Mouse (Mus musculus) right cerebral cortex, postnatal 4 days (tissue): ENCODE measurements around the gene Pank1.

Experiments used
- DNase-seq: peaks from one replicate; pipeline ENCODE4 v3.0.0-alpha.2; 2022

Gene Pank1

GRCm38 (mm10) chr19:34819577-34820170 lies 59.6 kb downstream of the Pank1 start:
- no peak for DNase-seq

GRCm38 (mm10) chr19:34815371-34815770 lies 63.9 kb downstream of the Pank1 start:
- no peak for DNase-seq

- no peak for DNase-seq
Observed at GRCm38 (mm10) chr19:34814696-34815095, 64.6 kb downstream of the Pank1 start.

- DNase-seq, result no peak
Observed at GRCm38 (mm10) chr19:34813961-34814360, 65.3 kb downstream of the Pank1 start.

- no peak for DNase-seq
Observed at GRCm38 (mm10) chr19:34813533-34813932, 65.7 kb downstream of the Pank1 start.

- no peak for DNase-seq
Observed at GRCm38 (mm10) chr19:34812711-34813110, 66.5 kb downstream of the Pank1 start.

- no peak for DNase-seq
Observed at GRCm38 (mm10) chr19:34807173-34807572, 72.1 kb downstream of the Pank1 start.

GRCm38 (mm10) chr19:34805071-34805470 lies 74.2 kb downstream of the Pank1 start:
- DNase-seq, result no peak

GRCm38 (mm10) chr19:34804531-34804930 lies 74.7 kb downstream of the Pank1 start:
- no peak for DNase-seq

GRCm38 (mm10) chr19:34803396-34803795 lies 75.9 kb downstream of the Pank1 start:
- no peak for DNase-seq

- DNase-seq, result no peak
Observed at GRCm38 (mm10) chr19:34799644-34800267, 79.5 kb downstream of the Pank1 start.

GRCm38 (mm10) chr19:34796396-34796795 lies 82.9 kb downstream of the Pank1 start:
- no peak for DNase-seq

- no peak for DNase-seq
Observed at GRCm38 (mm10) chr19:34782491-34782890, 96.8 kb downstream of the Pank1 start.

GRCm38 (mm10) chr19:34778993-34779392 lies 100.3 kb downstream of the Pank1 start:
- DNase-seq, result no peak

GRCm38 (mm10) chr19:34778098-34778497 lies 101.2 kb downstream of the Pank1 start:
- DNase-seq, result no peak

- DNase-seq, result peak; percentile 37
Observed at GRCm38 (mm10) chr19:34772775-34773174, 106.5 kb downstream of the Pank1 start.

GRCm38 (mm10) chr19:34770764-34771163 lies 108.5 kb downstream of the Pank1 start:
- DNase-seq, result no peak

GRCm38 (mm10) chr19:34758754-34759153 lies 120.5 kb downstream of the Pank1 start:
- DNase-seq, result no peak
